Mouse (Mus musculus) limb, embryonic 14.5 days (tissue): ENCODE data around the gene Mast1. TPM values are rescaled to one million over a fixed set of nuclear protein-coding genes. Genes with fewer than 3 reads are reported as not detected.

Experiments
- ATAC-seq: fragments of 200-750 bp; cut with Nextera tagmentation; 2 replicates; pipeline ENCODE4 v1.8.0; 2017; ENCODE audit warnings: low read depth, moderate number of reproducible peaks, moderate TSS enrichment; ENCODE audit not compliant: low FRiP score
- DNase-seq: peaks from one replicate; pipeline ENCODE4 v3.0.0-alpha.2; 2015; ENCODE audit warnings: low spot score
- H3K27ac ChIP-seq: fragments of 300-500 bp; sonication (generic); replicated peaks from 2 replicates; pipeline ENCODE4 v1.5.1; 2014; ENCODE audit warnings: low read depth, mild to moderate bottlenecking, low read length, moderate library complexity, mixed read lengths
- H3K27me3 ChIP-seq: fragments of 300-500 bp; sonication (generic); 2 replicates; pipeline ENCODE4 v1.6.1; 2014; ENCODE audit warnings: low read length, mixed read lengths; ENCODE audit not compliant: control insufficient read depth, insufficient read depth
- H3K36me3 ChIP-seq: fragments of 300-500 bp; sonication (generic); 2 replicates; pipeline ENCODE4 v1.6.1; 2014; ENCODE audit warnings: mild to moderate bottlenecking, low read length, moderate library complexity, mixed read lengths; ENCODE audit not compliant: control insufficient read depth, insufficient read depth
- H3K4me1 ChIP-seq: fragments of 300-500 bp; sonication (generic); 2 replicates; pipeline ENCODE4 v1.6.1; 2014; ENCODE audit warnings: antibody characterized with exemption, low read length, mixed read lengths; ENCODE audit not compliant: control insufficient read depth, insufficient read depth
- H3K4me2 ChIP-seq: fragments of 300-500 bp; sonication (generic); replicated peaks from 2 replicates; pipeline ENCODE4 v1.6.1; 2014; ENCODE audit warnings: low read depth, mild to moderate bottlenecking, low read length, moderate library complexity; ENCODE audit not compliant: severe bottlenecking
- H3K4me3 ChIP-seq: fragments of 300-500 bp; sonication (generic); replicated peaks from 2 replicates; pipeline ENCODE4 v1.5.1; 2014; ENCODE audit warnings: low read length
- H3K9ac ChIP-seq: fragments of 300-500 bp; sonication (generic); 2 replicates; pipeline ENCODE4 v1.6.1; 2014; ENCODE audit warnings: mild to moderate bottlenecking, low read depth, low read length, moderate library complexity; ENCODE audit not compliant: severe bottlenecking
- H3K9me3 ChIP-seq: fragments of 300-500 bp; sonication (generic); 2 replicates; pipeline ENCODE4 v1.6.1; 2016; ENCODE audit warnings: low read length; ENCODE audit not compliant: control insufficient read depth
- POLR2A ChIP-seq: fragments of 200-500 bp; IDR thresholded peaks from 2 replicates; pipeline ENCODE4 v1.8.0; 2012; ENCODE audit warnings: inconsistent platforms, mild to moderate bottlenecking, moderate library complexity, borderline replicate concordance; ENCODE audit not compliant: insufficient read depth, insufficient read length; ENCODE audit errors: extremely low read depth
- WGBS: fragments of 180-500 bp; shearing (Covaris S2); extraction: QIAGEN DNeasy Blood & Tissue Kit; methylation state at CpG from one replicate; pipeline ENCODE4 v1.1.7; 2014; 5-methylcytosine and 5-hydroxymethylcytosine counted together
- polyA plus RNA-seq, 2 experiments: library from polyadenylated mRNA; depleted of rRNA in 1 of 2; stranded (reverse) in 1 of 2; unstranded in 1 of 2; fragments of >200 nt; fragmentation: Nextera tagmentation in 1 of 2; extraction: Ambion mirVana in 1 of 2; gene quantifications; 2 replicates each; pipeline versions ENCODE4 v1.2.1 to v1.2.3; 2012 to 2014

Mast1 gene
- polyA plus RNA-seq, 2 experiments, result 0.15 to 0.50 TPM

- 30% methylated on average over 20 of the region's 23 CpGs for WGBS
- TF ChIP-seq POLR2A, result no peak
- H3K27ac ChIP-seq, result no peak overlapping the region
- peak overlapping the region; percentile 40 for H3K4me3 ChIP-seq
- H3K9me3 ChIP-seq, result no peaks in the 10 kb centered on the region
- H3K27me3 ChIP-seq, result peaks cover 54% of the 10 kb centered on the region
- H3K9ac ChIP-seq, result no peak overlapping the region
- H3K4me2 ChIP-seq, result peak overlapping the region; percentile 68
- ATAC-seq (no peak), DNase-seq (no peak)
- no peaks in the 10 kb centered on the region for H3K36me3 ChIP-seq
- peaks cover 6% of the 10 kb centered on the region for H3K4me1 ChIP-seq
Observed at GRCm38 (mm10) chr8:84936041-84936961, 858 bp downstream of the Mast1 start.

GRCm38 (mm10) chr8:84935489-84935888 lies 1.7 kb downstream of the Mast1 start:
- Histone ChIP-seq H3K9me3 (no peaks in the 10 kb centered on the region), H3K4me1 (peaks cover 6% of the 10 kb centered on the region), H3K36me3 (no peaks in the 10 kb centered on the region), H3K27me3 (peaks cover 54% of the 10 kb centered on the region), H3K4me3 (no peak overlapping the region), H3K27ac (no peak overlapping the region), H3K4me2 (no peak overlapping the region), H3K9ac (no peak overlapping the region)
- no peak for TF ChIP-seq POLR2A
- no peak for ATAC-seq
- no peak for DNase-seq
- 6% methylated on average over 14 of the region's 14 CpGs for WGBS

- H3K4me2 ChIP-seq, result no peak overlapping the region
- no peak overlapping the region for H3K4me3 ChIP-seq
- no peaks in the 10 kb centered on the region for H3K9me3 ChIP-seq
- H3K4me1 ChIP-seq, result peaks cover 6% of the 10 kb centered on the region
- DNase-seq (peak; percentile 29), ATAC-seq (no peak)
- no peak overlapping the region for H3K9ac ChIP-seq
- no peak for TF ChIP-seq POLR2A
- H3K36me3 ChIP-seq, result no peaks in the 10 kb centered on the region
- no peak overlapping the region for H3K27ac ChIP-seq
- under 1% methylated on average over 15 of the region's 15 CpGs for WGBS
- H3K27me3 ChIP-seq, result peaks cover 60% of the 10 kb centered on the region
Observed at GRCm38 (mm10) chr8:84934860-84935259, 2.3 kb downstream of the Mast1 start.

GRCm38 (mm10) chr8:84933767-84934559 lies 3.2 kb downstream of the Mast1 start:
- Histone ChIP-seq H3K36me3 (no peaks in the 10 kb centered on the region), H3K4me1 (peaks cover 6% of the 10 kb centered on the region), H3K27ac (no peak overlapping the region), H3K27me3 (peaks cover 68% of the 10 kb centered on the region), H3K9me3 (no peaks in the 10 kb centered on the region), H3K9ac (no peak overlapping the region), H3K4me2 (no peak overlapping the region), H3K4me3 (no peak overlapping the region)
- DNase-seq (no peak), ATAC-seq (no peak)
- whole genome bisulfite sequencing, result 78% methylated on average over 16 of the region's 16 CpGs
- no peak for TF ChIP-seq POLR2A

GRCm38 (mm10) chr8:84930582-84930981 lies 6.6 kb downstream of the Mast1 start:
- Histone ChIP-seq H3K36me3 (no peaks in the 10 kb centered on the region), H3K9me3 (no peaks in the 10 kb centered on the region), H3K27me3 (peaks cover 39% of the 10 kb centered on the region), H3K4me3 (no peak overlapping the region), H3K27ac (no peak overlapping the region), H3K4me2 (no peak overlapping the region), H3K9ac (no peak overlapping the region), H3K4me1 (peaks cover 3% of the 10 kb centered on the region; the same call in 1 of the 2 replicates)
- DNase-seq, result no peak
- no peak for ATAC-seq
- WGBS, result 89% methylated on average over 13 of the region's 13 CpGs
- TF ChIP-seq POLR2A, result no peak
